Mouse (Mus musculus): Measurements from ENCODE around the gene Heatr4. TPM values are rescaled to one million over a fixed set of nuclear protein-coding genes. Genes with fewer than 3 reads are reported as not detected.
"Not testable (repeated sequence)": the region's sequence is repeated elsewhere in the genome, so short reads cannot be mapped to it uniquely, and the experiment has no call there.

The Heatr4 gene
- not detected for total RNA-seq (2022)

GRCm38 (mm10) chr12:83984752-83985151, at the start of gene Heatr4:
Gene Heatr4 (minus strand): TSS chr12:83984852.
- no peak for DNase-seq (ENCODE audit: low spot score in 2 of 2)

- no peak for DNase-seq (ENCODE audit: low spot score in 2 of 2)
Observed at GRCm38 (mm10) chr12:84034108-84034507, 49.5 kb upstream of the Heatr4 start.

GRCm38 (mm10) chr12:84033302-84033701, 48.6 kb upstream of the Heatr4 start:
- not testable (repeated sequence) for DNase-seq (ENCODE audit: low spot score in 2 of 2)

- no peak for DNase-seq (ENCODE audit: low spot score in 2 of 2)
Observed at GRCm38 (mm10) chr12:84032854-84033253, 48.2 kb upstream of the Heatr4 start.

- DNase-seq (ENCODE audit: low spot score in 2 of 2): peak; percentile 50 to 63
Observed at GRCm38 (mm10) chr12:84030659-84031332, 46.1 kb upstream of the Heatr4 start.

- not testable (repeated sequence) for DNase-seq (ENCODE audit: low spot score in 2 of 2)
Observed at GRCm38 (mm10) chr12:84029043-84029442, 44.4 kb upstream of the Heatr4 start.

- DNase-seq (ENCODE audit: low spot score in 2 of 2): not testable (repeated sequence)
Observed at GRCm38 (mm10) chr12:84028328-84028727, 43.7 kb upstream of the Heatr4 start.

GRCm38 (mm10) chr12:84025888-84026287, 41.2 kb upstream of the Heatr4 start:
- no peak for DNase-seq (ENCODE audit: low spot score in 2 of 2)

- DNase-seq (ENCODE audit: low spot score in 2 of 2): no peak
Observed at GRCm38 (mm10) chr12:84023052-84023745, 38.5 kb upstream of the Heatr4 start.

- DNase-seq (ENCODE audit: low spot score in 2 of 2): not testable (repeated sequence)
Observed at GRCm38 (mm10) chr12:84022266-84022665, 37.6 kb upstream of the Heatr4 start.

GRCm38 (mm10) chr12:84020528-84020927, 35.9 kb upstream of the Heatr4 start:
- not testable (repeated sequence) for DNase-seq (ENCODE audit: low spot score in 2 of 2)

GRCm38 (mm10) chr12:84013701-84014100, 29.0 kb upstream of the Heatr4 start:
- DNase-seq (ENCODE audit: low spot score in 2 of 2): peak in 1 of 2 experiments; percentile 60

- DNase-seq (ENCODE audit: low spot score in 2 of 2): no peak
Observed at GRCm38 (mm10) chr12:84013130-84013529, 28.5 kb upstream of the Heatr4 start.

- DNase-seq (ENCODE audit: low spot score in 2 of 2): peak; percentile 43 to 74
Observed at GRCm38 (mm10) chr12:84011251-84012040, 26.8 kb upstream of the Heatr4 start.

- no peak for DNase-seq (ENCODE audit: low spot score in 2 of 2)
Observed at GRCm38 (mm10) chr12:84010201-84010600, 25.5 kb upstream of the Heatr4 start.

- peak in 1 of 2 experiments; percentile 61 for DNase-seq (ENCODE audit: low spot score in 2 of 2)
Observed at GRCm38 (mm10) chr12:84009171-84009965, 24.7 kb upstream of the Heatr4 start, which contains the start of gene Acot1. Gene Acot1 (plus strand): TSS chr12:84009490.

GRCm38 (mm10) chr12:84008729-84009128, 24.1 kb upstream of the Heatr4 start:
- DNase-seq (ENCODE audit: low spot score in 2 of 2): no peak

GRCm38 (mm10) chr12:84008251-84008650, 23.6 kb upstream of the Heatr4 start:
- DNase-seq (ENCODE audit: low spot score in 2 of 2): no peak

- DNase-seq (ENCODE audit: low spot score in 2 of 2): no peak
Observed at GRCm38 (mm10) chr12:84003866-84004265, 19.2 kb upstream of the Heatr4 start.

- DNase-seq (ENCODE audit: low spot score in 2 of 2): no peak
Observed at GRCm38 (mm10) chr12:84000418-84000817, 15.8 kb upstream of the Heatr4 start.

GRCm38 (mm10) chr12:83999237-83999636, 14.6 kb upstream of the Heatr4 start:
- DNase-seq (ENCODE audit: low spot score in 2 of 2): not testable (repeated sequence)
